Mouse (Mus musculus) macrophage (primary cell): Measurements from ENCODE around the gene Nodal. TPM values are rescaled to one million over a fixed set of nuclear protein-coding genes. Genes with fewer than 3 reads are reported as not detected.

Source experiments
- H3K27ac ChIP-seq: fragments of 350-480 bp; formaldehyde crosslinking; 2 replicates; pipeline ENCODE4 v1.9.0; 2021
- H3K36me3 ChIP-seq: fragments of 350-480 bp; formaldehyde crosslinking; 2 replicates; pipeline ENCODE4 v1.9.0; 2021; ENCODE audit errors: inconsistent target
- H3K4me3 ChIP-seq: fragments of 350-480 bp; formaldehyde crosslinking; 2 replicates; pipeline ENCODE4 v1.9.0; 2021; ENCODE audit errors: inconsistent target
- H3K79me2 ChIP-seq: fragments of 350-480 bp; formaldehyde crosslinking; 2 replicates; pipeline ENCODE4 v1.9.0; 2021; ENCODE audit errors: inconsistent target
- WGBS: methylation state at CpG from one replicate; pipeline ENCODE4 v1.1.7; 2026; ENCODE audit warnings: inconsistent platforms; ENCODE audit not compliant: missing documents; 5-methylcytosine and 5-hydroxymethylcytosine counted together
- polyA plus RNA-seq: library from polyadenylated mRNA; stranded (reverse); fragments of 250-400 nt; gene quantifications from 3 replicates; pipeline ENCODE4 v1.2.4, GENCODE M21; 2018; ENCODE audit warnings: inconsistent platforms

Gene Nodal
- polyA plus RNA-seq, 1 experiment from 2014 or later = not detected

- under 1% methylated on average over 60 of the region's 60 CpGs for WGBS
- Histone ChIP-seq H3K27ac (no peak within 1 kb of the TSS), H3K4me3 (peak within 1 kb of the TSS; percentile 10; the same call in 1 of the 2 replicates), H3K79me2 (peaks cover 4% of the 10 kb centered on the region; the same call in 1 of the 2 replicates), H3K36me3 (no peaks in the 10 kb centered on the region)
Observed at GRCm38 (mm10) chr10:61383021-61383714, 34.6 kb upstream of the Nodal start, which contains the start of gene Pald1. TSS of gene Pald1 (minus strand) at chr10:61383530.

DNA sequence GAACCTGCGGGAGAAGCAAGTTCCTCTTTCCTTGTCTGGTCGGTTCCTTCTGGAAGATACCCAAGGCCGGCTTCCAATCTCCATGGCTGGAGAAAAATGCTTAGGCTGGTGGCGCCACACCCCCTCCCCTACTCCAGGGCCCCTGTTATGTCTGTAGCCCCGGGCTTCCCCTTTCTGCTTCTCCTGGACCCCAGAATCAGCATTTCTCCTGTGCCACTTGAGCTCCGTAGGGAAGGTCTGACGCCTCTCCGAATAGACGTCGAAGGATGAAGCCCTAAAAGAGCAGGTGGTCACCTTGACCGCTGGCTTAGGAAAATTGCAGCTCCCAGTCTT lies 34.1 kb upstream of the Nodal start:
- peaks cover 3% of the 10 kb centered on the region; the same call in 1 of the 2 replicates for H3K79me2 ChIP-seq
- H3K4me3 ChIP-seq = peak overlapping the region; percentile 3; the same call in 1 of the 2 replicates
- H3K36me3 ChIP-seq = no peaks in the 10 kb centered on the region
- 9% methylated on average over 11 of the region's 11 CpGs for WGBS
- no peak overlapping the region for H3K27ac ChIP-seq

GRCm38 (mm10) chr10:61385174-61385573 lies 32.6 kb upstream of the Nodal start:
- WGBS = 90% methylated on average over 5 of the region's 6 CpGs
- Histone ChIP-seq H3K4me3 (no peak overlapping the region), H3K36me3 (no peaks in the 10 kb centered on the region), H3K79me2 (no peaks in the 10 kb centered on the region), H3K27ac (no peak overlapping the region)

DNA sequence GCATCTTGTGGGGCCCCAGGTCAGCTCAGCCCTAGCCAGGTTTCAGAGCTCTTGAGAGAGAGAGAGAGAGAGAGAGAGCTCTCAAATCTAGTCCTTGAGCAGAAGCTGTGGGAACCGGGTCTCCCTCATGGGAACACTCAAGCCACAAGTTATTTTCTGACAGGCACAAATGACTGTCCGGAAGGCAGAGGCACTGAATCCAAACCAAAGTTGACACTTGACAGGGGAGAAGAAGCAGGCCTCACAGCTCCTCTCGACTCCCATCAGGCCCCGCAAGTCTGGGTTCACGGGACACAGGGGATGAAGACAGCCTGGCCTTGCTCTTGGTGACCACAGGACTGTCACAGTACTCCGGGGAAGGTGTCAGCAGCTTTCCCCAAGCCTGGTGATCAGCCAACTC lies 31.5 kb upstream of the Nodal start:
- H3K79me2 ChIP-seq = no peaks in the 10 kb centered on the region
- H3K36me3 ChIP-seq = no peaks in the 10 kb centered on the region
- no peak overlapping the region for H3K4me3 ChIP-seq
- no peak overlapping the region for H3K27ac ChIP-seq
- 82% methylated on average over 6 of the region's 6 CpGs for WGBS

DNA sequence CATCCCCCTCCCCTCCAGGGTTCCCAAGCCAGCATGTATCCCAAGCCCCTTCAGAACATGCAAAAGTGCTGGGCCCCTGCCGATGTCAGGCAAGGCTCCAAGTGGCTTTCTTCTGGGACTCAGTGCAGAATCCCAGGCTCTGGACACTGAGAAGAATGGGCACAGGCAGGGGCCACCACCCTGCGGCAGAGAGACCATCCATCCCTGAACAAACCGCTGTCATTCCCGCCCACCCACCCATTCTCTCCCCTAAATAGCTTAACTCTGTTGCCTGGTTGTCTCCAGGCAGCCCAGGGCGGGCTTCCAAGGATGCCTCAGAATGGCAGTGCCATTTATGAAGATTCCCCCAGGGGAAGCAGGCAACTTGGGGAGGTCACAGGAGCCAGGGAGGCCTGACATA lies 28.8 kb upstream of the Nodal start:
- no peaks in the 10 kb centered on the region for H3K36me3 ChIP-seq
- WGBS = 91% methylated on average over 5 of the region's 5 CpGs
- H3K27ac ChIP-seq = no peak overlapping the region
- H3K79me2 ChIP-seq = no peaks in the 10 kb centered on the region
- no peak overlapping the region for H3K4me3 ChIP-seq

DNA sequence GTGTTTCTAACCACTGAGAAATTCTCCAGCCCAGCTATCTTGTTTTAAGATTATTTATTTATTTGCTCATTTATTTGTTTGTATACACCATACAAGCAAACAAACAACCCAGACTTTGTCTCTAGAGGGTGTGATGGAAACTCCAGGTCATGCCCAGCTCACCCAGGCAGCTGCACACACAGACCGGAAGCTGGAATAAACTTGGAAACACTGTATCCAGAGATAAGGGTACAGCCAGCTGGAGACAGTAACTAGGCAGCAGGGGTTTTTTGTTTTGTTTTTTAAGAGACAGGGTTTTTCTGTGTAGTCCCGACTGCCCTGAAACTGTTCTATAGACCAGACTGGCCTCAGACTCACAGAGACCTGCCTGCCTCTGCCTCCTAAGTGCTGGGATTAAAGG lies 27.6 kb upstream of the Nodal start:
- Histone ChIP-seq H3K4me3 (no peak overlapping the region), H3K79me2 (no peaks in the 10 kb centered on the region), H3K27ac (no peak overlapping the region), H3K36me3 (no peaks in the 10 kb centered on the region)
- 92% methylated on average over 2 of the region's 2 CpGs for WGBS

GRCm38 (mm10) chr10:61392584-61392983 lies 25.2 kb upstream of the Nodal start:
- Histone ChIP-seq H3K27ac (no peak overlapping the region), H3K4me3 (no peak overlapping the region)
- 56% methylated on average over 4 of the region's 4 CpGs for WGBS

GRCm38 (mm10) chr10:61394476-61395136 lies 23.2 kb upstream of the Nodal start:
- 29% methylated on average over 8 of the region's 9 CpGs for WGBS
- Histone ChIP-seq H3K36me3 (no peaks in the 10 kb centered on the region), H3K4me3 (no peak overlapping the region), H3K79me2 (no peaks in the 10 kb centered on the region), H3K27ac (no peak overlapping the region)

More at GRCm38 (mm10) chr10:61392584-61392983, 25.2 kb upstream of the Nodal start:
- Histone ChIP-seq H3K36me3 (no peaks in the 10 kb centered on the region), H3K79me2 (no peaks in the 10 kb centered on the region)

- Histone ChIP-seq H3K79me2 (no peaks in the 10 kb centered on the region), H3K27ac (no peak overlapping the region), H3K36me3 (no peaks in the 10 kb centered on the region), H3K4me3 (no peak overlapping the region)
- 86% methylated on average over 3 of the region's 3 CpGs for WGBS
Observed at GRCm38 (mm10) chr10:61398125-61398524, 19.6 kb upstream of the Nodal start.

- Histone ChIP-seq H3K36me3 (no peaks in the 10 kb centered on the region), H3K79me2 (no peaks in the 10 kb centered on the region), H3K27ac (no peak overlapping the region), H3K4me3 (no peak overlapping the region)
- 28% methylated on average over 13 of the region's 13 CpGs for WGBS
Observed at GRCm38 (mm10) chr10:61399156-61399734, 18.5 kb upstream of the Nodal start.

- 93% methylated on average over 5 of the region's 5 CpGs for WGBS
- no peak overlapping the region for H3K4me3 ChIP-seq
- H3K79me2 ChIP-seq = no peaks in the 10 kb centered on the region
- no peaks in the 10 kb centered on the region for H3K36me3 ChIP-seq
- no peak overlapping the region for H3K27ac ChIP-seq
Observed at GRCm38 (mm10) chr10:61400407-61400806, 17.4 kb upstream of the Nodal start.

GRCm38 (mm10) chr10:61402480-61402879 lies 15.3 kb upstream of the Nodal start:
- Histone ChIP-seq H3K4me3 (no peak overlapping the region), H3K27ac (no peak overlapping the region), H3K79me2 (no peaks in the 10 kb centered on the region), H3K36me3 (no peaks in the 10 kb centered on the region)
- 79% methylated on average over 3 of the region's 5 CpGs for WGBS

GRCm38 (mm10) chr10:61402911-61403310 lies 14.9 kb upstream of the Nodal start:
- no peak overlapping the region for H3K27ac ChIP-seq
- no peaks in the 10 kb centered on the region for H3K36me3 ChIP-seq
- no peaks in the 10 kb centered on the region for H3K79me2 ChIP-seq
- H3K4me3 ChIP-seq = no peak overlapping the region
- 91% methylated on average over 2 of the region's 2 CpGs for WGBS

DNA sequence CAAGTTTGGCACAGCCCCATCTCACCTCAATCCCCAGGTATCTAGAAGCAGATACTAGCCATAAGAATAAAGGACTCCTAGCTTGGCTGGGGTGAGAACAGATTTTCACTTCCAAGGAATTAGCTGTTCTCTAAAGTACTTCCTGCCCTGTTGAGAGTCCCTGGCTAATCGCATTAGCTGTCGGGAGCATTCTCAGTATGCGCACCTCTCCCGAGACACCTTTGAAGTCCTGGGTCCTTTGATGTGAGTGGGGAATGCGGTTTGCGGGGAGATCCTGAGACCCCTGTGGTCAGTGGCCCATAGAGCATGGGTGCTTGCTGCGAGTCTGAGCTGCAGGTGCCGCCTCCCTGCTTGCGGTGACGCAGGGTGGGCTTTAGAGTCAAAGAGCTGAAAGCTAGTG lies 11.8 kb upstream of the Nodal start:
- Histone ChIP-seq H3K79me2 (no peaks in the 10 kb centered on the region), H3K4me3 (no peak overlapping the region), H3K36me3 (no peaks in the 10 kb centered on the region), H3K27ac (no peak overlapping the region)
- 25% methylated on average over 10 of the region's 10 CpGs for WGBS

GRCm38 (mm10) chr10:61409776-61410175 lies 8.0 kb upstream of the Nodal start:
- Histone ChIP-seq H3K27ac (no peak overlapping the region), H3K79me2 (no peaks in the 10 kb centered on the region), H3K36me3 (no peaks in the 10 kb centered on the region), H3K4me3 (no peak overlapping the region)
- whole genome bisulfite sequencing = 55% methylated on average over 4 of the region's 4 CpGs
